Comparison of ENCODE assay signal across 9 mouse cellular contexts in the genomic region with DNA sequence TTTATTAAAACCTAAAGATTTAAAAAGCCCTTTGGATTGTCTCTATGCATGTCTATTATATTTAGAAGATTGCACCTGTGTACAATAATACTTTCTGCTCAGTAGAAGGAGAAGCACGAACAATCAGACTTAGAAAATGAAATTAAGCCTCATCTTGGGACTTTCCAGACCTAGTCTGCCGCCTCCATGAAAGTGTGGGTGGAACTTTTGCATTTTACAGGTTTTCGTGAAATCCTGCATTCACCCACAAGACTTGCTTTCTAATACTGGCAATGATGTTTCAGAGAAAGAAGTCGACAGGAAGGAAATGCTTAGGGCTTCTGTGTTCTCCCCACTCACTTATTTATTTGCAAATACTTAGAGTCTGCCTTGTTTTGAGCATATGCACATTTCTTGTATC.
"Had no signal": no experiment of that assay in that cellular context is flagged by ENCODE, and none has a peak within 500 bp of the region (broad histone marks: within the 10 kb centered on the region; RNA-seq: fewer than 3 reads in every experiment).

No protein-coding gene starts in this region.

- ATAC-seq: liver, postnatal 0 days; lung, postnatal 0 days; midbrain, embryonic 15.5 days had no signal

- DNase-seq: liver, postnatal 0 days; lung, adult 2 months; lung, postnatal 14 days; lung, postnatal 36 days; right cerebral cortex, postnatal 25 days; thymus, adult 2 months; thymus, postnatal 36 days had no signal
